Mouse (Mus musculus): ENCODE measurements around the gene Fam219a.

Fam219a gene

GRCm38 (mm10) chr4:41569411-41569885 is at the start of gene Fam219a, which contains the start of gene Dnaic1:
TSS of gene Fam219a (minus strand) at chr4:41569538.
TSS of gene Dnaic1 (plus strand) at chr4:41569775.
- DNase-seq, result peak; percentile 99

- no peak for DNase-seq
Measured at GRCm38 (mm10) chr4:41615661-41616599, 46.6 kb upstream of the Fam219a start.

GRCm38 (mm10) chr4:41614156-41614555 is 44.8 kb upstream of the Fam219a start:
- peak; percentile 84 for DNase-seq

GRCm38 (mm10) chr4:41612166-41612565 is 42.8 kb upstream of the Fam219a start:
- no peak for DNase-seq

GRCm38 (mm10) chr4:41610594-41610980 is 41.2 kb upstream of the Fam219a start:
- no peak for DNase-seq

GRCm38 (mm10) chr4:41609681-41610593 is 40.6 kb upstream of the Fam219a start:
- no peak for DNase-seq

- DNase-seq, result peak; percentile 74
Measured at GRCm38 (mm10) chr4:41606784-41607183, 37.4 kb upstream of the Fam219a start.

GRCm38 (mm10) chr4:41604476-41605396 is 35.4 kb upstream of the Fam219a start:
- peak; percentile 62 for DNase-seq

GRCm38 (mm10) chr4:41602818-41603217 is 33.5 kb upstream of the Fam219a start:
- no peak for DNase-seq

- DNase-seq, result no peak
Measured at GRCm38 (mm10) chr4:41583353-41583752, 14.0 kb upstream of the Fam219a start.

- DNase-seq, result no peak
Measured at GRCm38 (mm10) chr4:41575914-41576313, 6.6 kb upstream of the Fam219a start.

GRCm38 (mm10) chr4:41573492-41573891 is 4.2 kb upstream of the Fam219a start:
- DNase-seq, result no peak

GRCm38 (mm10) chr4:41571490-41571889 is 2.2 kb upstream of the Fam219a start:
- DNase-seq, result peak; percentile 56

- DNase-seq, result peak; percentile 72
Measured at GRCm38 (mm10) chr4:41568682-41569410, 492 bp downstream of the Fam219a start.

GRCm38 (mm10) chr4:41568239-41568638 is 1.1 kb downstream of the Fam219a start:
- peak; percentile 53 for DNase-seq

GRCm38 (mm10) chr4:41566123-41566522 is 3.2 kb downstream of the Fam219a start:
- no peak for DNase-seq

GRCm38 (mm10) chr4:41563297-41563696 is 6.0 kb downstream of the Fam219a start:
- no peak for DNase-seq

GRCm38 (mm10) chr4:41557092-41557491 is 12.2 kb downstream of the Fam219a start:
- no peak for DNase-seq

GRCm38 (mm10) chr4:41556311-41556953 is 12.9 kb downstream of the Fam219a start:
- no peak for DNase-seq

- no peak for DNase-seq
Measured at GRCm38 (mm10) chr4:41554994-41555663, 14.2 kb downstream of the Fam219a start.

All from retina, postnatal 1 day (tissue).